8 mouse cellular contexts compared by ENCODE assay signal in genomic region chr15:98632107-98632744, GRCm38 (mm10). TPM values are rescaled to one million over a fixed set of nuclear protein-coding genes. Genes with fewer than 3 reads are reported as not detected.
DNase-seq lines count a peak whose midpoint lies in the region; ATAC-seq and TF ChIP-seq lines count a peak whose summit lies in the region.

No protein-coding gene starts in this region.

- H3K27ac ChIP-seq in intestine, postnatal 0 days (ENCODE audit: low read depth, low read length) = no peak overlapping the region
- no peak overlapping the region for H3K27ac ChIP-seq in liver, embryonic 14.5 days
- H3K27ac ChIP-seq in neural tube, embryonic 15.5 days (replicated peaks) = peak overlapping the region; percentile 76

- H3K36me3 ChIP-seq in intestine, postnatal 0 days (ENCODE audit: control insufficient read depth, insufficient read depth) = no peaks in the 10 kb centered on the region
- no peaks in the 10 kb centered on the region for H3K36me3 ChIP-seq in liver, embryonic 14.5 days (replicated peaks; ENCODE audit: control insufficient read depth, insufficient read depth, low read depth)
- no peaks in the 10 kb centered on the region for H3K36me3 ChIP-seq in neural tube, embryonic 15.5 days

- no peak for TF ChIP-seq EP300 in liver, embryonic 14.5 days (IDR thresholded peaks at IDR 0.05; ENCODE audit: low read depth)

- intact Hi-C loops in gastrocnemius, postnatal 36 days (cut with DNase I) = no loop called here

- under 1% methylated on average over 25 of the region's 25 CpGs for WGBS in intestine, postnatal 0 days
- WGBS in liver, embryonic 14.5 days (ENCODE audit: insufficient replicate concordance) = 2% methylated on average over 25 of the region's 25 CpGs
- under 1% methylated on average over 19 of the region's 25 CpGs for WGBS in neural tube, embryonic 15.5 days

- TF ChIP-seq CTCF in intestine, postnatal 0 days (IDR thresholded peaks at IDR 0.05; ENCODE audit: low read depth) = no peak
- no peak for TF ChIP-seq CTCF in liver, embryonic 14.5 days (IDR thresholded peaks at IDR 0.05; ENCODE audit: low read depth)

- H3K4me2 ChIP-seq in intestine, postnatal 0 days (replicated peaks; ENCODE audit: low read depth) = peak overlapping the region; percentile 99
- peak overlapping the region; percentile 5; the same call in 1 of the 2 replicates for H3K4me2 ChIP-seq in liver, embryonic 14.5 days (ENCODE audit: low read depth)
- peak overlapping the region; percentile 86 for H3K4me2 ChIP-seq in neural tube, embryonic 15.5 days

- peaks cover 28% of the 10 kb centered on the region; the same call in 1 of the 2 replicates for H3K27me3 ChIP-seq in intestine, postnatal 0 days (replicated peaks; ENCODE audit: control insufficient read depth, insufficient read depth, low read length)
- H3K27me3 ChIP-seq in liver, embryonic 14.5 days (ENCODE audit: control insufficient read depth, insufficient read depth, low read length) = peaks cover 93% of the 10 kb centered on the region
- H3K27me3 ChIP-seq in neural tube, embryonic 15.5 days (replicated peaks) = no peaks in the 10 kb centered on the region

- H3K4me1 ChIP-seq in intestine, postnatal 0 days (replicated peaks; ENCODE audit: control insufficient read depth, insufficient read depth, low read length) = 0 out of 2 replicates have a peak, but pooled peaks cover 4% of the 10 kb centered on the region
- H3K4me1 ChIP-seq in liver, embryonic 14.5 days (replicated peaks; ENCODE audit: control insufficient read depth in 2 of 2, insufficient read depth in 2 of 2, low read length in 1 of 2) = no peaks in the 10 kb centered on the region
- peaks cover 75% of the 10 kb centered on the region for H3K4me1 ChIP-seq in neural tube, embryonic 15.5 days

- ATAC-seq in CD4-positive, CD25-positive, alpha-beta regulatory T cell, adult 4 months = no peak
- ATAC-seq in intestine, postnatal 0 days = peak; percentile 46
- no peak for ATAC-seq in liver, embryonic 14.5 days (ENCODE audit: insufficient read depth)
- peak; percentile 53 for ATAC-seq in neural tube, embryonic 15.5 days (ENCODE audit: low FRiP score)

- DNase-seq in CD4-positive, CD25-positive, alpha-beta regulatory T cell, adult 2 months (ENCODE audit: low read depth, low spot score) = peak; percentile 22
- peak; percentile 70 to 73 for DNase-seq in cerebellum, postnatal 10 days
- peak; percentile 33 to 41 for DNase-seq in gastrocnemius, postnatal 36 days
- no peak for DNase-seq in liver, embryonic 14.5 days (ENCODE audit: low read depth in 3 of 3, low spot score in 3 of 3)
- no peak for DNase-seq in spleen, postnatal 4 days (ENCODE audit: low spot score in 2 of 2)

- H3K9me3 ChIP-seq in intestine, postnatal 0 days (ENCODE audit: control insufficient read depth) = no peaks in the 10 kb centered on the region
- no peaks in the 10 kb centered on the region for H3K9me3 ChIP-seq in liver, embryonic 14.5 days (ENCODE audit: control insufficient read depth, low read length)
- no peaks in the 10 kb centered on the region for H3K9me3 ChIP-seq in neural tube, embryonic 15.5 days (replicated peaks)

- peak overlapping the region; percentile 39 for H3K4me3 ChIP-seq in intestine, postnatal 0 days (ENCODE audit: low read depth, low read length)
- H3K4me3 ChIP-seq in liver, embryonic 14.5 days (ENCODE audit: insufficient read depth in 1 of 2, low read depth in 2 of 2, low read length in 2 of 2) = no peak overlapping the region
- H3K4me3 ChIP-seq in neural tube, embryonic 15.5 days (replicated peaks) = peak overlapping the region; percentile 83

- H3K9ac ChIP-seq in intestine, postnatal 0 days (ENCODE audit: low read depth, low read length) = no peak overlapping the region
- H3K9ac ChIP-seq in liver, embryonic 14.5 days (replicated peaks) = no peak overlapping the region
- H3K9ac ChIP-seq in neural tube, embryonic 15.5 days (replicated peaks) = peak overlapping the region; percentile 90

RNA-seq across cellular contexts. Expression of gene Cacnb3, which starts 1.6 kb away (rescaled TPM):
- polyA plus RNA-seq in CD4-positive, CD25-positive, alpha-beta regulatory T cell, adult 4 months (2017; shearing (Covaris generic)) = not detected
- 1 to 10 TPM; 2.5 to 4.2 TPM for total RNA-seq in gastrocnemius, postnatal 36 days (2021)
- 9.3 and 10.3 TPM in 2 replicates for polyA plus RNA-seq in intestine, postnatal 0 days (2015; fragmentation: Nextera tagmentation; extraction: Ambion mirVana)
- polyA plus RNA-seq in liver, embryonic 14.5 days (2012; rRNA removed) = 0.85 and 1.5 TPM in 2 replicates
- 0.27 and 0.42 TPM in 2 replicates for polyA plus RNA-seq in liver, embryonic 14.5 days (2014; fragmentation: Nextera tagmentation; extraction: Ambion mirVana)
- 108 and 128 TPM in 2 replicates for polyA plus RNA-seq in neural tube, embryonic 15.5 days (2015; fragmentation: Nextera tagmentation; extraction: Ambion mirVana)

RNA-seq across cellular contexts. Expression of gene Adcy6, which starts 22.4 kb away (rescaled TPM):
- 1 to 10 TPM; 1.1 to 1.5 TPM for polyA plus RNA-seq in CD4-positive, CD25-positive, alpha-beta regulatory T cell, adult 4 months (2017; shearing (Covaris generic))
- total RNA-seq in gastrocnemius, postnatal 36 days (2021) = 10 to 100 TPM; 24.2 to 26.7 TPM
- polyA plus RNA-seq in intestine, postnatal 0 days (2015; fragmentation: Nextera tagmentation; extraction: Ambion mirVana) = 10.6 and 11.1 TPM in 2 replicates
- polyA plus RNA-seq in liver, embryonic 14.5 days (2012; rRNA removed) = 11.3 and 13.1 TPM in 2 replicates
- 4.2 and 5.7 TPM in 2 replicates for polyA plus RNA-seq in liver, embryonic 14.5 days (2014; fragmentation: Nextera tagmentation; extraction: Ambion mirVana)
- 10.4 and 10.8 TPM in 2 replicates for polyA plus RNA-seq in neural tube, embryonic 15.5 days (2015; fragmentation: Nextera tagmentation; extraction: Ambion mirVana)

RNA-seq across cellular contexts. Expression of gene Ddx23, which starts 30.5 kb away (rescaled TPM):
- polyA plus RNA-seq in CD4-positive, CD25-positive, alpha-beta regulatory T cell, adult 4 months (2017; shearing (Covaris generic)) = 10 to 100 TPM; 29.4 to 29.8 TPM
- total RNA-seq in gastrocnemius, postnatal 36 days (2021) = 10 to 100 TPM; 50.0 to 56.2 TPM
- polyA plus RNA-seq in intestine, postnatal 0 days (2015; fragmentation: Nextera tagmentation; extraction: Ambion mirVana) = 9.0 and 11.7 TPM in 2 replicates
- 16.5 and 23.4 TPM in 2 replicates for polyA plus RNA-seq in liver, embryonic 14.5 days (2012; rRNA removed)
- polyA plus RNA-seq in liver, embryonic 14.5 days (2014; fragmentation: Nextera tagmentation; extraction: Ambion mirVana) = 11.0 and 11.7 TPM in 2 replicates
- 20.6 and 21.0 TPM in 2 replicates for polyA plus RNA-seq in neural tube, embryonic 15.5 days (2015; fragmentation: Nextera tagmentation; extraction: Ambion mirVana)

RNA-seq across cellular contexts. Expression of gene Rnd1, which starts 45.0 kb away (rescaled TPM):
- polyA plus RNA-seq in CD4-positive, CD25-positive, alpha-beta regulatory T cell, adult 4 months (2017; shearing (Covaris generic)) = 1 to 10 TPM in 1 of 2 experiments, under 1 TPM in 1; 0.35 to 1.9 TPM
- 1 to 10 TPM in 1 of 2 experiments, under 1 TPM in 1; 0.81 to 1.5 TPM for total RNA-seq in gastrocnemius, postnatal 36 days (2021)
- polyA plus RNA-seq in intestine, postnatal 0 days (2015; fragmentation: Nextera tagmentation; extraction: Ambion mirVana) = 1.1 and 1.4 TPM in 2 replicates
- 0.25 and 0.67 TPM in 2 replicates for polyA plus RNA-seq in liver, embryonic 14.5 days (2012; rRNA removed)
- polyA plus RNA-seq in liver, embryonic 14.5 days (2014; fragmentation: Nextera tagmentation; extraction: Ambion mirVana) = 0.24 and 0.63 TPM in 2 replicates
- 9.4 and 11.3 TPM in 2 replicates for polyA plus RNA-seq in neural tube, embryonic 15.5 days (2015; fragmentation: Nextera tagmentation; extraction: Ambion mirVana)

Comparison
In these comparisons a context has a peak if more than half of its experiments do, and no peak if none do; other contexts are left out.
1. DNase-seq: peak in CD4-positive, CD25-positive, alpha-beta regulatory T cell, adult 2 months (single experiment), cerebellum, postnatal 10 days (2 of 2) and gastrocnemius, postnatal 36 days (2 of 2); none in liver, embryonic 14.5 days (0 of 3) and spleen, postnatal 4 days (0 of 2).
2. ATAC-seq: peak in intestine, postnatal 0 days (single experiment) and neural tube, embryonic 15.5 days (single experiment); none in CD4-positive, CD25-positive, alpha-beta regulatory T cell, adult 4 months (single experiment) and liver, embryonic 14.5 days (single experiment).
3. H3K4me2 ChIP-seq: peak in every context shown above with its lines; median percentile 99 in intestine, postnatal 0 days; 86 in neural tube, embryonic 15.5 days; 5 in liver, embryonic 14.5 days.
4. H3K4me3 ChIP-seq: peak in intestine, postnatal 0 days (single experiment) and neural tube, embryonic 15.5 days (single experiment); none in liver, embryonic 14.5 days (0 of 2).